Mouse (Mus musculus) midbrain, embryonic 14.5 days (tissue): Measurements from ENCODE around the gene Eid2. TPM values are rescaled to one million over a fixed set of nuclear protein-coding genes. Genes with fewer than 3 reads are reported as not detected.

ENCODE experiments used
- ATAC-seq: fragments of 200-750 bp; cut with Nextera tagmentation; 2 replicates; pipeline ENCODE4 v1.8.0; 2017; ENCODE audit warnings: moderate number of reproducible peaks, moderate library complexity; ENCODE audit not compliant: low FRiP score, low TSS enrichment
- DNase-seq: peaks from one replicate; pipeline ENCODE4 v3.0.0-alpha.2; 2015
- H3K27ac ChIP-seq: fragments of 300-500 bp; sonication (generic); replicated peaks from 2 replicates; pipeline ENCODE4 v1.5.1; 2014; ENCODE audit warnings: mild to moderate bottlenecking, low read depth, low read length, moderate library complexity
- H3K27me3 ChIP-seq: fragments of 300-500 bp; sonication (generic); 2 replicates; pipeline ENCODE4 v1.6.1; 2014; ENCODE audit warnings: low read length, control low read depth, mixed read lengths; ENCODE audit not compliant: control insufficient read depth, insufficient read depth
- H3K36me3 ChIP-seq: fragments of 300-500 bp; sonication (generic); 2 replicates; pipeline ENCODE4 v1.6.1; 2014; ENCODE audit warnings: low read length, control low read depth; ENCODE audit not compliant: control insufficient read depth, insufficient read depth
- H3K4me1 ChIP-seq: fragments of 300-500 bp; sonication (generic); 2 replicates; pipeline ENCODE4 v1.6.1; 2014; ENCODE audit warnings: mild to moderate bottlenecking, antibody characterized with exemption, low read length, control low read depth; ENCODE audit not compliant: control insufficient read depth, insufficient read depth
- H3K4me2 ChIP-seq: fragments of 300-500 bp; sonication (generic); 2 replicates; pipeline ENCODE4 v1.6.1; 2014; ENCODE audit warnings: mild to moderate bottlenecking, low read length, moderate library complexity
- H3K4me3 ChIP-seq: fragments of 300-500 bp; sonication (generic); replicated peaks from 2 replicates; pipeline ENCODE4 v1.5.1; 2014; ENCODE audit warnings: low read depth, low read length
- H3K9ac ChIP-seq: fragments of 300-500 bp; sonication (generic); replicated peaks from 2 replicates; pipeline ENCODE4 v1.6.1; 2014; ENCODE audit warnings: mild to moderate bottlenecking, low read length, moderate library complexity
- H3K9me3 ChIP-seq: fragments of 300-500 bp; sonication (generic); 2 replicates; pipeline ENCODE4 v1.6.1; 2016; ENCODE audit warnings: low read length, control low read depth, mixed read lengths; ENCODE audit not compliant: control insufficient read depth
- WGBS: fragments of 180-500 bp; shearing (Covaris S2); extraction: QIAGEN DNeasy Blood & Tissue Kit; methylation state at CpG from one replicate; pipeline ENCODE4 v1.1.7; 2014; 5-methylcytosine and 5-hydroxymethylcytosine counted together
- polyA plus RNA-seq: library from polyadenylated mRNA; unstranded; fragments of >200 nt; fragmentation: Nextera tagmentation; extraction: Ambion mirVana; gene quantifications from 2 replicates; pipeline ENCODE4 v1.2.1, GENCODE M21; 2014

Gene Eid2
- polyA plus RNA-seq, 1 experiment from 2014 or later = 6.8 TPM

DNA sequence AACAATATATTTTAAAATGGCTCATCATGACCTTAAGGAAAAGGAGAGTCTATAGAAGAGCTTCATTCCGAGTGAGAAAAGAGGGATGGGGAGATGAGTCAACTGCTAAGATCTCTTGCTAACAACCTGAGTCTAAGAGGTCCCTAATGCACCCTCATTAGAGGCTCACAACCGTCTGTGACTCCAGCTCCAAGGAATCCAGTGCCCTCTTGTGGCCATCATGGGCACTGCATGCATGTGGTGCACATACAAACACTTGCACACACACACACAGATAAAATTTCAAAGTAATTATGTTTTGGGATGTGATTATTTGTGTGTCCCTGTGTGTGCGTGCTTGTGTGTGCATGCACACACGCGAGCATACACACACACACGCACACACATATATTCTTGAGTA is 12.2 kb upstream of the Eid2 start:
- 84% methylated on average over 6 of the region's 6 CpGs for WGBS
- DNase-seq = no peak
- no peak overlapping the region for H3K27ac ChIP-seq

DNA sequence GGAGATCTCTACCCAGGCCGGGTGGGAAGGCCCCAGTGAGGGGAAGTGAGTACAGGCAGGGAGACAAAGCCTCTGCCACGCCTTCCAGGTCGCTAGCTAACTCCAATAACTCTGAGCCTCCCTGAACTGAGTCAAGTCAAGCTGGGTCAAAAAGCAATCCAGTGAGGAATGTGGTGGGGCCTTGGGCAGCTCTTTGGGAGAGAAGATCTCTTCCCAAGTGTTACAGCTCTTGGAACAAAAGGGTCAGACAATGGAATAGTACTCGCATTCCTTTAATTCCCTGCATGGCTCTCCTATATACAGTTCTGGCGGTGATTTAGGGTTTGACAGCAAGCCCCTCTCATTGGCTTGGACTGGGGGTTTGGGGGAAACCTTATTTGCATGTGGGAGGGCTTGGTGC is 4.8 kb upstream of the Eid2 start:
- ATAC-seq = no peak
- no peaks in the 10 kb centered on the region for H3K9me3 ChIP-seq
- no peak overlapping the region for H3K4me2 ChIP-seq
- no peaks in the 10 kb centered on the region for H3K36me3 ChIP-seq
- H3K27ac ChIP-seq = no peak overlapping the region
- no peak for DNase-seq
- no peaks in the 10 kb centered on the region for H3K4me1 ChIP-seq
- WGBS = 50% methylated on average over 5 of the region's 5 CpGs
- no peak overlapping the region for H3K4me3 ChIP-seq
- no peak overlapping the region for H3K9ac ChIP-seq
- H3K27me3 ChIP-seq = no peaks in the 10 kb centered on the region

More for the DNA sequence above, 12.2 kb upstream of the Eid2 start:
- Histone ChIP-seq H3K4me3 (no peak overlapping the region), H3K4me2 (no peak overlapping the region), H3K27me3 (no peaks in the 10 kb centered on the region), H3K36me3 (no peaks in the 10 kb centered on the region), H3K9me3 (0 out of 2 replicates have a peak, but pooled peaks cover 4% of the 10 kb centered on the region), H3K4me1 (no peaks in the 10 kb centered on the region), H3K9ac (no peak overlapping the region)
- no peak for ATAC-seq

DNA sequence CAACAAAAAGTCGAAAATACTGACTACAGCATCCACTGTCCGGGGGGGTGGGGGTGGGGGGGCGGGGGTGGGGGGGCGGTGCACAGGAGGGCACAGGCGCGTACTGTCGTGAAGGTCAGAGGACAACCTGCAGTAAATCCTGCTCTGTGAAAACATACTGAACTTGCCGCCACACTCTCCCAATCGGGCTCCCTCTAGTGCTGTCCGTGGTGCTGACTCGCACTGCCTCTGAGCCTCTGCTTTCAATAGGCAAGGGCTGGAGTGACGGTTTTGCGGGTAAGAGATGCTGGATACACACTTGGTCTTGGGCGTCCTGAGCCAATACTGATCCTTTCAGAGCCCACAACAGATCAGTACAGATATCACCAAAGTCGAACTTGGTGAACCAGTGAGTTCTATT is 3.9 kb upstream of the Eid2 start:
- DNase-seq = peak; percentile 74

DNA sequence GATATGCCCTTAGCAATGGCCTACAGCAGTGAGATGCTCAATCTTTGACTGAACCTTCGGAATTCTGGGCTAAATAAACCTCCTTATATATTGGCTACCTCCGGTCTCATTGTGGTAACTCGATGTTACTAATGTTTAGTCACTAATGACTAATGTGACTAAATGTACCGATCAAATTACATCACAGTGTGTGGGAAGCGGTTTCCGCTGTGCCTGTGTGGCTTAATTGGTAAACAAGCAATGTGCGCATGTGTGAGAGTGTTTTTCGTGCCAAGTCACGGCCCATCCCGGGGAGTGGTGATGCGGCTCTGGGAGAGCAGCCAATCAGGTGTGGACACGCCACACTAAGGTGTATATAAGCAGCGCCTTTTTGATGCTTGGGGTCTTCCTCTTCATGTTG is 2.3 kb upstream of the Eid2 start:
- no peak overlapping the region for H3K4me3 ChIP-seq
- H3K4me1 ChIP-seq = peaks cover 9% of the 10 kb centered on the region; the same call in 1 of the 2 replicates
- no peaks in the 10 kb centered on the region for H3K27me3 ChIP-seq
- DNase-seq = no peak
- H3K9ac ChIP-seq = no peak overlapping the region
- ATAC-seq = no peak
- 92% methylated on average over 13 of the region's 13 CpGs for WGBS
- no peak overlapping the region for H3K27ac ChIP-seq
- no peaks in the 10 kb centered on the region for H3K36me3 ChIP-seq
- no peaks in the 10 kb centered on the region for H3K9me3 ChIP-seq
- H3K4me2 ChIP-seq = no peak overlapping the region

More for the DNA sequence above, 3.9 kb upstream of the Eid2 start:
- Histone ChIP-seq H3K27ac (no peak overlapping the region), H3K36me3 (no peaks in the 10 kb centered on the region), H3K4me1 (peaks cover 4% of the 10 kb centered on the region; the same call in 1 of the 2 replicates), H3K4me3 (no peak overlapping the region), H3K9ac (no peak overlapping the region), H3K9me3 (no peaks in the 10 kb centered on the region), H3K27me3 (no peaks in the 10 kb centered on the region), H3K4me2 (no peak overlapping the region)
- WGBS = 5% methylated on average over 15 of the region's 15 CpGs
- ATAC-seq = no peak

DNA sequence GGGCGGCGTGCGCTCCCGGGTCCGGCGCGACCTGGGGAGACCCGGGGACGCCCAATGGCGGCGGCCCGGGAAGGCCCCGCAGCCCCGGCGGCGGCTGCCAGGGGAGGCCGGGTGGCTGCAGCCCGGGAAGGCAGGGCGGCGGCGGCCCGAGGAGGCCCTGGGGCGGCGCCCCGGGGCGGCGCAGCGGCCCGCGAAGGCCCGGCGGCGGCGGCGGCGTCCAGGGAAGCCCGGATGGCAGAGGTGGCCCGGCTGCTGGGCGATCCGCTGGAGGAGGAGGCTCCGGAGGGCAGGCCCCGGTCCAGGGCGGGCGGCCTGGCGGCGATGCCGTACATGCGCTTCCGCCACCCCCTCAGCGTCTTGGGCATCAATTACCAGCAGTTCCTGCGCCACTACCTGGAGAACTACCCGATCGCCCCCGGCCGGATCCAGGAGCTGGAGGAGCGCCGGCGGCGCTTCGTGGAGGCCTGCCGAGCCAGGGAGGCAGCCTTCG is 406 bp downstream of the Eid2 start:
- Histone ChIP-seq H3K27me3 (no peaks in the 10 kb centered on the region), H3K9ac (peak overlapping the region; percentile 97), H3K4me3 (peak overlapping the region; percentile 82), H3K4me1 (peaks cover 9% of the 10 kb centered on the region; the same call in 1 of the 2 replicates), H3K4me2 (peak overlapping the region; percentile 92), H3K36me3 (peaks cover 9% of the 10 kb centered on the region), H3K9me3 (no peaks in the 10 kb centered on the region), H3K27ac (peak overlapping the region; percentile 93)
- DNase-seq = peak; percentile 71
- under 1% methylated on average over 53 of the region's 62 CpGs for WGBS
- ATAC-seq = peak; percentile 77

DNA sequence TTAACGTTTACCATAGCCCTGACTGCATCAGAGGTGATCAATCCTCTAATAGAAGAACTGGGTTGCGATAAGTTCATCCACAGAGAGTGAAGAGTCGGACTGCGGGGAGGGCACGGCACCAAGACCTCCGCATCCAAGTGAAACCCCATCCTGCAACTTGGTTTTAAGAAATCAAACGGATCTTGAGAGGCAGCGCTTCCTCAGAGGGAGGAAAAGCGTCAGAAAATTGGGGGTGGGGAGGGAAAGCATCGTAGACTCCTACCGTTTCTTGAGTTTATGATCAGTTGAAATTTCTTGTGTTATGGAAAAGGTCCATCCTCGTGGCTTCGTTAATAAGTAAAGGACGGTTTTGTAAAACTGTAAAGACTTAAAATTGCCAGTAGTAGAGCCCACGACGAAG is 895 bp downstream of the Eid2 start:
- WGBS = 28% methylated on average over 16 of the region's 16 CpGs
- H3K4me3 ChIP-seq = peak overlapping the region; percentile 82
- DNase-seq (no peak), ATAC-seq (no peak)
- H3K4me1 ChIP-seq = peaks cover 9% of the 10 kb centered on the region; the same call in 1 of the 2 replicates
- H3K27me3 ChIP-seq = no peaks in the 10 kb centered on the region
- peak overlapping the region; percentile 93 for H3K27ac ChIP-seq
- H3K4me2 ChIP-seq = peak overlapping the region; percentile 92
- peaks cover 12% of the 10 kb centered on the region for H3K36me3 ChIP-seq
- peak overlapping the region; percentile 97 for H3K9ac ChIP-seq
- no peaks in the 10 kb centered on the region for H3K9me3 ChIP-seq

DNA sequence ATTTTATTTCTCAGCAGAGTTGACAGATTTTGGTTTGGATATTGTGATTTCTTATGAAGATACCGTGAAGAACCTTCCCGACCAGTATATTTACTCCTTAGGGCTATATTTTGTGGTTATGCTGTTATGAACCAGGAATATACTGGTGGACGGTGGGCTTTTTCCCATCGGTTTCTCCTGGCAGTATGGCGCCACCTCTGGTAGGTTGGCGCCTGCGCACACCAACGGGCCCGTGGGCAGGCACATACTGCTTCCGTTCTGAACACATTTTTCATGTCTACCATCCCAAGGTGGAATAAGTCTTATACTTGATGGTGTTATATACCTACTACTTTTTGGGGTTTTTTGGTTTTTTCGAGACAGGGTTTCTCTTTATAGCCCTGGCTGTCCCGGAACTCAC is 1.7 kb downstream of the Eid2 start:
- peak overlapping the region; percentile 92 for H3K4me2 ChIP-seq
- H3K9me3 ChIP-seq = no peaks in the 10 kb centered on the region
- 96% methylated on average over 12 of the region's 12 CpGs for WGBS
- no peak overlapping the region for H3K4me3 ChIP-seq
- H3K9ac ChIP-seq = no peak overlapping the region
- no peaks in the 10 kb centered on the region for H3K27me3 ChIP-seq
- ATAC-seq = no peak
- no peak overlapping the region for H3K27ac ChIP-seq
- no peak for DNase-seq
- peaks cover 12% of the 10 kb centered on the region for H3K36me3 ChIP-seq
- peaks cover 9% of the 10 kb centered on the region; the same call in 1 of the 2 replicates for H3K4me1 ChIP-seq

DNA sequence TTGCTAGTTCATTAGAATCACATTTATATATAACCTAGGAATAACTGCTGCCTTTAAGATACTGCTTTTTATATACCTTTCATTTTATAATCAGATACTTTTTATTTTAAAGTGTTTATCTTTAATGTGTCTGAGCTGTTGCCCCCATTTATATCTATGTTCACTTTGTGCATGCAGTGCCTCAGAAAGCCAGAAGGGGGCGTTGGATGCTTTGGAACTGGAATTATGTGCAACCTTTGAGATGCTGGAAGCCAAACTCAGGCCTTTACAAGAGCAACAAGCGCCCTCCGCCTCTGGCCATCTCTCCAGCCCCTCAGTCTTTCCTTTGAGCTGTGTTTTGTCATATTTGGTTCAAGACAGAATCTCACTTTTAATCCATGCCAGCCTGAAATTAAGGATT is 4.1 kb downstream of the Eid2 start:
- 69% methylated on average over 3 of the region's 3 CpGs for WGBS
- H3K27me3 ChIP-seq = no peaks in the 10 kb centered on the region
- no peak overlapping the region for H3K9ac ChIP-seq
- no peaks in the 10 kb centered on the region for H3K9me3 ChIP-seq
- H3K4me3 ChIP-seq = no peak overlapping the region
- H3K4me1 ChIP-seq = peaks cover 9% of the 10 kb centered on the region; the same call in 1 of the 2 replicates
- no peak overlapping the region for H3K4me2 ChIP-seq
- peaks cover 14% of the 10 kb centered on the region for H3K36me3 ChIP-seq
- ATAC-seq (no peak), DNase-seq (no peak)
- H3K27ac ChIP-seq = no peak overlapping the region

DNA sequence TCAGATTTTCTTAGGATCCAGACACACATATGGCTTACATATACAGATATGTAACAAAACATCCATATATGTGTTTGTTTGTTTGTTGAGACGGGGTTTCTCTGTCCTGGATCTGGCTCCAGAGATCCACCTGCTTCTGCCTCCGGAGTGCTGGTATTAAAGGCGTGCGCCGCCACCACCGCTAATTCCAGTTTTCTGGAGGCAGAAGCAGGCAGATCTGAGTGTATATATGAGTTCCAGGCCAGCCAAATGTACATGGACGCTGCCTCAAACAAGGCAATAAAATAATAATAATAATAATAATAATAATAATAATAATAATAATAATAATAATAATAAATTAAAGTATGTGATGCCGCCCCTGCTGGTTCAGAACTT is 9.5 kb downstream of the Eid2 start:
- peaks cover 14% of the 10 kb centered on the region for H3K36me3 ChIP-seq
- ATAC-seq (no peak), DNase-seq (no peak)
- H3K4me1 ChIP-seq = peaks cover 19% of the 10 kb centered on the region
- no peak overlapping the region for H3K4me3 ChIP-seq
- H3K27me3 ChIP-seq = no peaks in the 10 kb centered on the region
- no peak overlapping the region for H3K9ac ChIP-seq
- H3K9me3 ChIP-seq = no peaks in the 10 kb centered on the region
- H3K27ac ChIP-seq = no peak overlapping the region
- 57% methylated on average over 8 of the region's 8 CpGs for WGBS
- no peak overlapping the region for H3K4me2 ChIP-seq
